Mouse (Mus musculus) megakaryocyte, embryonic 14.5 days (primary cell): Measurements from ENCODE around the gene Vps35.

Experiments
- FLI1 ChIP-seq: IDR thresholded peaks from 2 replicates; pipeline ENCODE4 v1.6.1; 2012; ENCODE audit warnings: low read length, inconsistent platforms, mixed read lengths
- GATA1 ChIP-seq: IDR thresholded peaks from 3 replicates; pipeline ENCODE4 v1.6.1; 2012; ENCODE audit warnings: mixed read lengths, low read length, inconsistent platforms, borderline replicate concordance

- no peak for TF ChIP-seq GATA1
- TF ChIP-seq FLI1: no peak
Measured at GRCm38 (mm10) chr8:85301941-85302340, 2.3 kb upstream of the Vps35 start.
